Mouse (Mus musculus) retina, postnatal 7 days (tissue): ENCODE results near the gene Ankrd53.

Source experiments
- DNase-seq: peaks from one replicate; pipeline ENCODE4 v3.0.0-alpha.2; 2012; ENCODE audit warnings: low read depth, low spot score

Gene Ankrd53

GRCm38 (mm10) chr6:83762344-83762743 lies at the start of gene Ankrd53:
TSS of gene Ankrd53 (plus strand) at chr6:83762644.
- no peak for DNase-seq

GRCm38 (mm10) chr6:83713271-83714136 lies 48.9 kb upstream of the Ankrd53 start:
- no peak for DNase-seq

- no peak for DNase-seq
Observed at GRCm38 (mm10) chr6:83714221-83715123, 48.0 kb upstream of the Ankrd53 start.

GRCm38 (mm10) chr6:83715461-83716196 lies 46.8 kb upstream of the Ankrd53 start:
- no peak for DNase-seq

GRCm38 (mm10) chr6:83717026-83717425 lies 45.4 kb upstream of the Ankrd53 start:
- DNase-seq: no peak

- no peak for DNase-seq
Observed at GRCm38 (mm10) chr6:83722526-83722925, 39.9 kb upstream of the Ankrd53 start.

GRCm38 (mm10) chr6:83727178-83727577 lies 35.3 kb upstream of the Ankrd53 start:
- no peak for DNase-seq

- DNase-seq: no peak
Observed at GRCm38 (mm10) chr6:83728488-83728887, 34.0 kb upstream of the Ankrd53 start.

- no peak for DNase-seq
Observed at GRCm38 (mm10) chr6:83729350-83729970, 33.0 kb upstream of the Ankrd53 start.

- peak; percentile 64 for DNase-seq
Observed at GRCm38 (mm10) chr6:83731128-83731527, 31.3 kb upstream of the Ankrd53 start.

- no peak for DNase-seq
Observed at GRCm38 (mm10) chr6:83737311-83737710, 25.1 kb upstream of the Ankrd53 start.

- DNase-seq: no peak
Observed at GRCm38 (mm10) chr6:83738596-83738995, 23.8 kb upstream of the Ankrd53 start.

- no peak for DNase-seq
Observed at GRCm38 (mm10) chr6:83742761-83743160, 19.7 kb upstream of the Ankrd53 start, which contains the start of gene Atp6v1b1. TSS of gene Atp6v1b1 (plus strand) at chr6:83742990.

- no peak for DNase-seq
Observed at GRCm38 (mm10) chr6:83743212-83743611, 19.2 kb upstream of the Ankrd53 start.

- DNase-seq: no peak
Observed at GRCm38 (mm10) chr6:83744126-83744525, 18.3 kb upstream of the Ankrd53 start.

GRCm38 (mm10) chr6:83744557-83744956 lies 17.9 kb upstream of the Ankrd53 start:
- DNase-seq: no peak

GRCm38 (mm10) chr6:83745466-83745865 lies 17.0 kb upstream of the Ankrd53 start:
- no peak for DNase-seq

GRCm38 (mm10) chr6:83749286-83749685 lies 13.2 kb upstream of the Ankrd53 start:
- DNase-seq: no peak

- peak; percentile 46 for DNase-seq
Observed at GRCm38 (mm10) chr6:83750171-83750684, 12.2 kb upstream of the Ankrd53 start.

GRCm38 (mm10) chr6:83756051-83756450 lies 6.4 kb upstream of the Ankrd53 start:
- DNase-seq: no peak

- DNase-seq: no peak
Observed at GRCm38 (mm10) chr6:83762880-83763431, 512 bp downstream of the Ankrd53 start.
